Mouse (Mus musculus) MEL (cell line): ENCODE results near the gene Slc35g1. TPM values are rescaled to one million over a fixed set of nuclear protein-coding genes. Genes with fewer than 3 reads are reported as not detected.

Experiments used
- DNase-seq: peaks from one replicate; pipeline ENCODE4 v3.0.0; 2011; ENCODE audit warnings: low read depth, low spot score
- H3K27ac ChIP-seq: 2 replicates; pipeline ENCODE4 v1.5.1; 2012; ENCODE audit warnings: low read depth, mild to moderate bottlenecking, control low read depth, low read length, moderate library complexity; ENCODE audit not compliant: control insufficient read depth
- H3K27me3 ChIP-seq, 2 experiments: fragments of 150-350 bp in 1 of 2; sonication (generic) in 1 of 2; 2 replicates each; pipeline ENCODE4 v1.6.1; 2012; ENCODE audit warnings: low read length in 2 of 2, mild to moderate bottlenecking in 2 of 2, improper control_type of control experiment in 1 of 2, moderate library complexity in 1 of 2; ENCODE audit not compliant: insufficient read depth in 2 of 2, control insufficient read depth in 1 of 2
- H3K36me3 ChIP-seq, 2 experiments: 2 replicates each; pipeline ENCODE4 v1.6.1; 2012 to 2014; ENCODE audit warnings: low read length in 2 of 2, improper control_type of control experiment in 1 of 2, inconsistent platforms in 1 of 2, mild to moderate bottlenecking in 1 of 2; ENCODE audit not compliant: insufficient read depth in 2 of 2, control insufficient read depth in 1 of 2
- H3K4me1 ChIP-seq, 2 experiments: fragments of 150-350 bp in 1 of 2; sonication (generic) in 1 of 2; 2 replicates each; pipeline ENCODE4 v1.6.1; 2012; ENCODE audit warnings: low read length in 2 of 2, improper control_type of control experiment in 1 of 2, mild to moderate bottlenecking in 1 of 2; ENCODE audit not compliant: insufficient read depth in 2 of 2, control insufficient read depth in 1 of 2
- H3K4me3 ChIP-seq, 2 experiments: fragments of 150-350 bp in 1 of 2; sonication (generic) in 1 of 2; 2 replicates each; pipeline ENCODE4 v1.5.1; 2012; ENCODE audit warnings: low read depth in 2 of 2, low read length in 2 of 2, mild to moderate bottlenecking in 2 of 2, moderate library complexity in 2 of 2, control low read depth in 1 of 2, improper control_type of control experiment in 1 of 2; ENCODE audit not compliant: control insufficient read depth in 1 of 2, insufficient read depth in 1 of 2
- H3K79me2 ChIP-seq: 2 replicates; pipeline ENCODE4 v1.6.1; 2012; ENCODE audit warnings: mild to moderate bottlenecking, low read length, moderate library complexity; ENCODE audit not compliant: control insufficient read depth, poor library complexity, insufficient read depth
- H3K9ac ChIP-seq: 2 replicates; pipeline ENCODE4 v1.6.1; 2012; ENCODE audit warnings: low read depth, mild to moderate bottlenecking, control low read depth, low read length, moderate library complexity; ENCODE audit not compliant: control insufficient read depth, poor library complexity, severe bottlenecking
- H3K9me3 ChIP-seq: fragments of 150-350 bp; sonication (generic); replicated peaks from 2 replicates; pipeline ENCODE4 v1.6.1; 2012; ENCODE audit warnings: mild to moderate bottlenecking, low read length, improper control_type of control experiment, moderate library complexity; ENCODE audit not compliant: insufficient read depth
- BHLHE40 ChIP-seq: IDR thresholded peaks from 2 replicates; pipeline ENCODE4 v1.6.1; 2012; ENCODE audit warnings: low read depth, mild to moderate bottlenecking, inconsistent platforms, low read length, improper control_type of control experiment, borderline replicate concordance
- CHD2 ChIP-seq: IDR thresholded peaks from 2 replicates; pipeline ENCODE4 v1.6.1; 2011; ENCODE audit warnings: low read length, improper control_type of control experiment
- E2F4 ChIP-seq: IDR thresholded peaks from 2 replicates; pipeline ENCODE4 v1.6.1; 2011; ENCODE audit warnings: low read depth, low read length, improper control_type of control experiment, borderline replicate concordance
- ELF1 ChIP-seq: IDR thresholded peaks from 2 replicates; pipeline ENCODE4 v1.6.1; 2014; ENCODE audit warnings: low read depth, mild to moderate bottlenecking, inconsistent platforms, low read length, improper control_type of control experiment, moderate library complexity
- EP300 ChIP-seq, 2 experiments: IDR thresholded peaks; 2 replicates each; pipeline ENCODE4 v1.6.1; 2011; ENCODE audit warnings: improper control_type of control experiment in 2 of 2, low read length in 2 of 2, low read depth in 1 of 2, mild to moderate bottlenecking in 1 of 2
- GABPA ChIP-seq: IDR thresholded peaks from 2 replicates; pipeline ENCODE4 v1.6.1; 2012; ENCODE audit warnings: low read depth, mild to moderate bottlenecking, inconsistent platforms, low read length, improper control_type of control experiment, moderate library complexity
- GATA1 ChIP-seq: IDR thresholded peaks from 2 replicates; pipeline ENCODE4 v1.6.1; 2011; ENCODE audit warnings: low read depth, low read length, improper control_type of control experiment
- KAT2A ChIP-seq: conservative IDR thresholded peaks from 2 replicates; pipeline ENCODE4 v1.6.1; 2012; ENCODE audit warnings: low read depth, low read length, improper control_type of control experiment, inconsistent platforms
- MAX ChIP-seq: IDR thresholded peaks from 2 replicates; pipeline ENCODE4 v1.6.1; 2011; ENCODE audit warnings: low read length, improper control_type of control experiment
- MAZ ChIP-seq: IDR thresholded peaks from 2 replicates; pipeline ENCODE4 v1.6.1; 2012; ENCODE audit warnings: low read depth, mild to moderate bottlenecking, inconsistent platforms, low read length, improper control_type of control experiment
- MXI1 ChIP-seq: IDR thresholded peaks from 2 replicates; pipeline ENCODE4 v1.6.1; 2011; ENCODE audit warnings: mild to moderate bottlenecking, low read depth, low read length, improper control_type of control experiment
- MYB ChIP-seq: IDR thresholded peaks from 2 replicates; pipeline ENCODE4 v1.6.1; 2011; ENCODE audit warnings: mild to moderate bottlenecking, low read depth, low read length, improper control_type of control experiment
- POLR2A ChIP-seq, 2 experiments: IDR thresholded peaks; 2 replicates each; pipeline ENCODE4 v1.6.1; 2011 to 2012; ENCODE audit warnings: low read length in 2 of 2, mild to moderate bottlenecking in 2 of 2, control low read depth in 1 of 2, improper control_type of control experiment in 1 of 2, low read depth in 1 of 2, moderate library complexity in 1 of 2; ENCODE audit not compliant: control insufficient read depth in 1 of 2, insufficient read depth in 1 of 2, poor library complexity in 1 of 2
- POLR2AphosphoS2 ChIP-seq: IDR thresholded peaks from 2 replicates; pipeline ENCODE4 v1.6.1; 2011; ENCODE audit warnings: low read length, improper control_type of control experiment
- POLR2AphosphoS5 ChIP-seq: IDR thresholded peaks from 2 replicates; pipeline ENCODE4 v1.6.1; 2012; ENCODE audit warnings: low read depth, borderline replicate concordance, mild to moderate bottlenecking, inconsistent platforms, low read length, moderate library complexity, mixed read lengths
- TAL1 ChIP-seq: IDR thresholded peaks from 2 replicates; pipeline ENCODE4 v1.6.1; 2012; ENCODE audit warnings: mild to moderate bottlenecking, inconsistent platforms, low read length, moderate library complexity, mixed read lengths
- TBP ChIP-seq: IDR thresholded peaks from 2 replicates; pipeline ENCODE4 v1.8.0; 2011; ENCODE audit warnings: low read depth, low read length, improper control_type of control experiment
- TCF12 ChIP-seq: IDR thresholded peaks from 2 replicates; pipeline ENCODE4 v1.6.1; 2014; ENCODE audit warnings: low read depth, mild to moderate bottlenecking, inconsistent platforms, low read length, improper control_type of control experiment, moderate library complexity
- ZC3H11A ChIP-seq: IDR thresholded peaks from 2 replicates; pipeline ENCODE4 v1.6.1; 2012; ENCODE audit warnings: low read depth, mild to moderate bottlenecking, inconsistent platforms, low read length, improper control_type of control experiment
- ZNF384 ChIP-seq: IDR thresholded peaks from 2 replicates; pipeline ENCODE4 v1.6.1; 2012; ENCODE audit warnings: low read depth, mild to moderate bottlenecking, inconsistent platforms, low read length, improper control_type of control experiment
- polyA plus RNA-seq, 2 experiments: library from polyadenylated mRNA; stranded (reverse) in 1 of 2; unstranded in 1 of 2; fragments of >175 nt in 1 of 2; fragments of >200 nt in 1 of 2; gene quantifications; 2 replicates each; pipeline versions ENCODE4 v1.2.1 to v1.2.4; 2012; ENCODE audit warnings: low replicate concordance in 2 of 2, low read depth in 1 of 2; ENCODE audit not compliant: insufficient read length in 2 of 2, insufficient read depth in 1 of 2, missing spikeins in 1 of 2
- total RNA-seq: library from RNA; depleted of rRNA; stranded (reverse); fragments of 300-350 nt; gene quantifications from 2 replicates; pipeline ENCODE4 v1.2.3, GENCODE M21; 2012

Slc35g1 gene
- total and polyA plus RNA-seq, 3 experiments = 15.7 to 19.0 TPM; not detected in 1

GRCm38 (mm10) chr19:38401416-38401815 is 5.6 kb downstream of the Slc35g1 start:
- Histone ChIP-seq H3K27ac (no peak overlapping the region), H3K9ac (no peak overlapping the region)
- TF ChIP-seq MXI1 = no peak
- no peak for TF ChIP-seq TBP
- no peak for TF ChIP-seq BHLHE40
- no peak for TF ChIP-seq TAL1
- TF ChIP-seq EP300 (IDR thresholded peaks at IDR 0.05; ENCODE audit: low read depth in 1 of 2, low read length in 2 of 2) = no peak
- TF ChIP-seq POLR2AphosphoS2 = no peak
- TF ChIP-seq MAX = no peak
- no peak for TF ChIP-seq CHD2
- TF ChIP-seq MAZ = no peak
- TF ChIP-seq POLR2A (IDR thresholded peaks at IDR 0.05; ENCODE audit: control insufficient read depth in 1 of 2, insufficient read depth in 1 of 2, low read depth in 1 of 2, low read length in 2 of 2, poor library complexity in 1 of 2) = no peak
- no peak for TF ChIP-seq E2F4
- TF ChIP-seq ZC3H11A = no peak
- no peak for TF ChIP-seq GABPA
- TF ChIP-seq MYB = no peak
- TF ChIP-seq KAT2A = no peak
- TF ChIP-seq, all 39 proteins: peak for 0
- no peak for DNase-seq
- H3K79me2 ChIP-seq = peaks cover 25% of the 10 kb centered on the region
- peaks cover 4 to 21% of the 10 kb centered on the region in 2 experiments for H3K36me3 ChIP-seq
- no peaks in the 10 kb centered on the region for H3K27me3 ChIP-seq
- no peak overlapping the region for H3K4me3 ChIP-seq
- no peaks in the 10 kb centered on the region for H3K9me3 ChIP-seq
- H3K4me1 ChIP-seq = peaks cover 0 to 15% of the 10 kb centered on the region in 2 experiments; a peak in 2 of 4 replicates

GRCm38 (mm10) chr19:38410357-38411056 is 14.7 kb downstream of the Slc35g1 start:
- peaks cover 0 to 7% of the 10 kb centered on the region in 2 experiments; a peak in 3 of 4 replicates for H3K4me1 ChIP-seq
- no peak overlapping the region for H3K4me3 ChIP-seq
- H3K27ac ChIP-seq = no peak overlapping the region; the same call in 1 of the 2 replicates
- no peaks in the 10 kb centered on the region; the same call in 1 of the 2 replicates for H3K79me2 ChIP-seq
- no peaks in the 10 kb centered on the region for H3K27me3 ChIP-seq
- peaks cover 1 to 8% of the 10 kb centered on the region in 2 experiments; a peak in 2 of 4 replicates for H3K36me3 ChIP-seq
- no peak overlapping the region for H3K9ac ChIP-seq
- H3K9me3 ChIP-seq = no peaks in the 10 kb centered on the region
- no peak for DNase-seq
- TF ChIP-seq GATA1 (peak; percentile 70), EP300 (IDR thresholded peaks at IDR 0.05; ENCODE audit: low read depth in 1 of 2, low read length in 2 of 2) (peak; percentile 61 to 62; a peak in 3 of 4 replicates), TCF12 (peak; percentile 67; the same call in 1 of the 2 replicates), ZNF384 (peak; percentile 61), POLR2A (IDR thresholded peaks at IDR 0.05; ENCODE audit: control insufficient read depth in 1 of 2, insufficient read depth in 1 of 2, low read depth in 1 of 2, low read length in 2 of 2, poor library complexity in 1 of 2) (no peak), ELF1 (no peak), POLR2AphosphoS5 (no peak)
